Mouse (Mus musculus): ENCODE measurements around the gene Olfr1480.

Olfr1480 gene

DNA sequence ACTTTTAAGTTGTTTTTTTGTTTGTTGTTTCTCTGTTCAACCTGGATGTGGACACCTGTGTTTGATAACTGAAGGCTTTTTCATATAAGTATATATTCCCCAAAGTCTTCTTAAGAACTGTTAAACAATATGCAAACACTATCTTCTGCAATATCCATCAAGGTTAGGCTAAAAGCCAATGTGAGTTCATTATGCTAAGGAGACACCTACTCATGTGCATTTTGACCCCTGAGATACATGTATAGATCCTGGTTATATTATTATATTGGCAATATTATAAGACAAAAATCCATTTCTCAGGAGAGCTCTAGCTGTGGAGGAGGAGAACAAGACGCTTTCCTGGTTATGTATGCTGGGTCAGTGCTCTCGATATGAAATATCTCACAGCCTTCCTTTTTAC lies at the start of gene Olfr1480:
TSS of gene Olfr1480 (plus strand) at position 301 of the 400 bp plus-strand sequence.
- DNase-seq (ENCODE audit: low read depth): no peak

- DNase-seq (ENCODE audit: low read depth): no peak
Observed at GRCm38 (mm10) chr19:13480096-13480495, 47.6 kb upstream of the Olfr1480 start, which contains the start of gene Olfr1475. Olfr1475 (minus strand) TSS chr19:13480196.

DNA sequence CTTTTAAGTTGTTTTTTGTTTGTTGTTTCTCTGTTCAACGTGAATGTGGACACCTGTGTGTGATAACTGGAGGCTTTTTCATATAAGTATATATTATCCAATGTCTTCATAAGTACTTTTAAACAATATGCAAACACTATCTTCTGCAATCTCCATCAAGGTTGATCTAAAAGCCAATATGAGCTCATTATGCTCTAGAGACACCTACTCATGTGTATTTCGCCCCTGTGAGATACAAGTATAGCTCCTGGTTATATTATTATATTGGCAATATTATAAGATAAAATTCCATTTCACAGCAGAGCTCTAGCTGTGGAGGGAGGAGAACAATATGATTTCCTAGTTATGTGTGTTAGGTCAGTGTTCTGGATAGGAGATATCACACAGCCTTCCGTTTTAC lies 27.5 kb upstream of the Olfr1480 start, which contains the start of gene Olfr1477:
TSS of gene Olfr1477 (plus strand) at position 301 of the 400 bp plus-strand sequence.
- no peak for DNase-seq (ENCODE audit: low read depth)
